Mouse (Mus musculus): Measurements from ENCODE around the gene Ldb3. TPM values are rescaled to one million over a fixed set of nuclear protein-coding genes. Genes with fewer than 3 reads are reported as not detected.

Ldb3 gene
- total RNA-seq, 1 experiment from 2014 or later = 0.73 TPM

DNA sequence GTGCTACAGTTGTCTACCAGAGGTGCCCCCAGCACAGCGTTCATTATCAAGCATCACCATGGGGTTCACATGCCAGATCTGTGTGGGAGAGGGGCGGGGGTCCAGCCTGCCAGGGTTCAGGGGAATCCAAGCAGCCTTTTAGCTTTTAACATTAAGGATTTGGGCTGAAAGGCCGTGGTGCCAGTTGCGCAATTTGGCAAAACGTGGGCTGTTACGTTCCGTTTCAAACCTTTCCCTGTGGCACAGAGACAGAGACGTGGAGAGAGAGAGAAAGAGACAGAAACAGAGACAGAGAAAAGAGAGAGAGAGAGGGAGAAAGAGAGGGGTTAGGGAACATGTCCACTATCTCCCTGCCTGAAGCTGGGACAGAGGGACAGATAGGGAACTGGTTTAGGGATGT is 26.8 kb downstream of the Ldb3 start:
- DNase-seq = no peak

- no peak for DNase-seq
These were observed 29.5 kb downstream of the Ldb3 start for GRCm38 (mm10) chr14:34558947-34559346.

DNA sequence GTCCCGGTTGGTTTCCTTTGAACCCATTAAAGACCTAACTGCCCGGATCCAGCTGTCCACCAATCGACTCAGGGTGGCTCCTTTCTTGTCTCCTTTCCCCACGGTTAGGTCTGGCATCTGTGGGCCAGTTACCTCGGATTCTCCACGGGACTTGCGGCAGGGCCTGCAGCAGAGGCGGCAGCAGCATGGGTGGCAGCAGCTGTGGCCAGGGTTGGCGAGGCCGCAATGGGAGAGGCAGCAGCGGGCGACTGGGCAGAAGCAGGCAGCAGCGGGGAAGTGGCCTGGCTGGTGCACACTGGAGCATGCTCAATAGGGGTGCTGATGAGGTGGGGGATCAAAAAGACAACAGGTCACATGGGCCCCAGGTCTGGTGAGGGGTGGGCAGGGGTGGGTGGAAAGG is 33.3 kb downstream of the Ldb3 start:
- DNase-seq = no peak

DNA sequence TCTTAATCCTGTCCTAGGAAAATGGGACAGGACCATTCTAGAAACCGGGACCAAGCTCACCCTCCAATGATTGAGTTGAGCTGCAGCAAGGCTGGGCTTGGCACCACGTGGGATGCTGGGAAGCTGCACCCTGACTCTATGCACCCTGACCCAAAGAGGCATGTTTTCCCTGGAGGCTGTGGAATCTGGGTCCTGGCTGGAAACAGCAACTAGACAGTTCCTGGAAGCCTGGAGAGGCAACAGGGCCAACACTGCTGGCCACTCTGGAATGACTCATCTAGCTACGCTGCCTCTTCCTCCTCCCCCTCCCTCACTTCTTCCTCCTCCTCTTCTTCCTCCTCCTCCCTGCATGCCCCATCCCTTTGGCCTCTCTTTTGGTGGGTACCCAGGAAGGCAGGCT is 34.4 kb downstream of the Ldb3 start:
- DNase-seq = peak; percentile 28

GRCm38 (mm10) chr14:34553470-34553869 is 35.0 kb downstream of the Ldb3 start:
- DNase-seq = no peak

DNA sequence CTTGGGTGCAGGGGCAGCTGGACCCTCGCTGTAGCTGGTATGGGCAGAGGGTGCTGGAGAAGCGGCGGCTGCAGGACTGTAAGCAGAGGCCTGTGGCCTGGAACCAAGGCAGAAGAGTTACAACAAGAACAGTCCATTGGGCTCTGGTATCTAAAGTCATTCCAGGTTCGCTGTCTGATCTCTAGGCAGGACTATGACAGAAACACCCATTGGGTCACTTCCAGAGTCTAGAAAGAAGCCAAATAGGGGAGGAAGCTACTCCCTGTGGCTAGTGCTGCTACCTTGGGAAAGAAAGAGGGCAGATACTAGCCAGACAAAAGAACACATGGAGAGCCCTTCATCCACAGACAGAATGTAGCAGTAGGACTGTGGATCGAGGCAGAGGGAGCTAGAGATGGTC is 36.3 kb downstream of the Ldb3 start:
- no peak for DNase-seq

GRCm38 (mm10) chr14:34549004-34549671 is 39.3 kb downstream of the Ldb3 start:
- peak; percentile 87 for DNase-seq

DNA sequence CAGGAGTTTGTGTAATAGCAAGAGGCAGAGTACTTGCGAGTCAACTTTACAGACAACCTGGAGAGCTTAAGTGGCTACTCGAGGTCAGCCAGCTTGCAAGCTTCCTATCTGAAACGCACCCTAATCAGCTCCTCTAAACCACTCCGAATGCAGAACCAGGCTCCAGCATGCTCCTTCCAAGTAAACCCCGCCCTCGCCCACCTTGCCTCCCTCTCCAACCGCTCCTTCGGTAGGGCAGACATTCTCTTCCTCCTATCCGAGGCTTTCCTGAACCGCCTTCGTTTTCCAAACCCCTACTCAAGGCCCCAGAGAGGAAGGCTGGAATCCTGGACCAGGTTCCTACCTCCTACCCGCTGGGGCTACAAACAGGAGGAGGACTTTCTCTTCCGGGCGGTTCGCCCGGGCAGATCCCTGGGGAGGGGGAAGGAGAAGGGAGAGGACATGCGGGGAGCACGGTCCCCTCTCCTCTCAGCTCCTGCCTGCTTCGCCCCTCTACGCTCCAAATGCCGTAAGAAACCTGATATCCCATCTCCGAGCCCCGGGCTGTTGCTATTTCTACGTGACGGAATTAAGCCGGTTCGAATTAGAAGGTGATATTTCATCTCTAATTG is 40.0 kb downstream of the Ldb3 start:
- peak; percentile 57 for DNase-seq

- no peak for DNase-seq
These were observed 43.9 kb downstream of the Ldb3 start for GRCm38 (mm10) chr14:34544545-34544944.

DNA sequence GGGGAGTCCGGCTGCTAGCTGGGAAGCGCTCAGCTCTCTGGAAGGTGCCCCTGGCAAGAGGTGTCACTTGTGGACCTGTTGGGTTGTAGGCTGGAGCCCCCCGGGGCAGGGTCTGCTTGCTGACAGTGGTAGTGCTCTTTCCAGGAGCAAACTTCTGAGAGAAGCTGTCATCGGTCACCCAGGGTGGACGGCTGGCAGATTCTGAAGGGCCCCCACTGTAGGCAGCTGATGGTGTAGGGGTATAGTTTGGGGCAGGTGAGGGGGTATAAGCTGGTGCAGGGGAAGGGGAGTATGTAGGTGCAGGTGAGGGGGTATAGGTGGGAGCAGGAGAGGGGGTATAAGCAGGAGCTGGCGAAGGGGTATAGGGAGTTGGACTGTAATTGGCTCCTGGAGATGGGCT is 44.5 kb downstream of the Ldb3 start:
- DNase-seq = no peak

- no peak for DNase-seq
These were observed 44.9 kb downstream of the Ldb3 start for GRCm38 (mm10) chr14:34543596-34543995.

DNA sequence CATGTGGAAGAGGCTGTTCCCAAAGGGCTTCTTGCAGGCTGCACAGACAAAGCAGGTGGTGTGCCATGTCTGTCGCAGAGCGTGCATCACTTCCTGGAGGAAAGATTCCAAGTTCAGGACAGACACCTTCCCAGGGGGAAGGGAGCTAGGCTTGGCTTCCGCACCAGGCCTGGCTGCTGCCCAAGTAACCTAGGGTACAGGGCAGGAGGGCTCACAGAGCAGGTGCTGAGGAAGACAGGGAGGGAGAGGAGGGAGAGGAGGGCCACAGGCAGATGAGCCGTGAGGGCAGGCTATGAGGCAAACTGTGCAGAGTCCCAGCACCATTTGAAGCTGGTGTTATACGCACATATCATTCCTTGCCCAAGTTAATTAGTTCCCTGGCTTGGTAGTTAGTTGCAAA is 46.6 kb downstream of the Ldb3 start:
- DNase-seq = no peak

DNA sequence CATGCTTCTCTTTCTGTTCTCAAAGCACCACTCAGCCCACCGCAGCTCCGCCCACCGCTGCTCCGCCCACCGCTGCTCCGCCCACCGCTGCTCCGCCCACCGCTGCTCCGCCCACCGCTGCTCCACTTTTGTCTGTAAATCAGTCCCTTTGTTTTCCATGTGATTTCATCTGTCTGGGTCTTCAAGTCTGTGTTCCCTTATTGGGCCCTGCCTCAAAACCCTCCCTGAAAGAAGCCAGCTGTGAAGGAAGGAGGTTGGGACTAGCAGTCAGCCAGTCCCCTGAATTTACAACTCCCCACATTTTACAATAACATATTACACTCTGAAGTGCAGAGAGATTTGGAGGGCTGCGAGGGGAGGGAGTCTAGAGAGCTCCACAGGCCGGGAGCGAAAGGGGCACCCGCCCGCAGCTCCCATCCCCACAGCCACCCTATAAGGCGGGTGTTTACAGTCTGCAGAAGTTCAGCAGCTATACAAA is 47.8 kb downstream of the Ldb3 start:
- no peak for DNase-seq

DNA sequence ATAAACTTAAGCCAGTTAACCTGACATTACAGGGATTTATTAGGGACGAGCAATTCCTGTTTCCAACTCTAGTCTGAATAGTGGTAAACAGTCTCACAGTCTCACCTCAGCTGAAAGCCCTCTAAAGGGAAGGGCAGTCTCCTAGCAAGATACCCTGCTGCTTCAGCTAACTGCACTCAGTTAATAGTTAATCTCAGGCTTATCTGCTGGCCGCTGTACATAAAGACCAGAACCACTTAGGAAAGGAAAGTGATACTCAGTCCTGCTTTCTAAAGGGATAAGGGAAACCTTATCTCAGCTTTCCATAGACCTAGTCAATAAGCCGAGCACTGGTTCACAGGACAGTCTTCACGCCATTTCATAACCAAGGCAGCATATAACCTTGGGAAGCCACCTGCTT is 52.6 kb downstream of the Ldb3 start:
- DNase-seq = no peak

DNA sequence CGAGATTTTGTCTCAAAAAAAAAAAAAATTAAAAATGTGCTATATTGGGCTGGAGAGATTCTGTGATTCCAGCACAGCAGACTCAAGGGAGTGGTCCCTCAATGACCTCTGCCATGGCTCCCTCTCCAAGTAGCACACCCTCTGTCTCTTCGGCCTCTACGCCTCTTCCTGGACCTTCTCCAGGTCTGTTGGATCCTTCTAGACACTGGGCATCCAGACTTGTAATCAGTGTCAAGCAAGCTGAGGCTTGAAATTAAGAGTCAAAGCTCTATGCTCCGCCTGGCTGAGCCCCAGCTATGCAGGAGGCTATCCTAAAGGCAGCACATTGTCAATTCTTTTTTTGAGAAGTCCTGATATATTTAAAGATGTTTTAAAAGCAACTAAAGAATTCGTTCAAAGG is 54.9 kb downstream of the Ldb3 start:
- DNase-seq = no peak

DNA sequence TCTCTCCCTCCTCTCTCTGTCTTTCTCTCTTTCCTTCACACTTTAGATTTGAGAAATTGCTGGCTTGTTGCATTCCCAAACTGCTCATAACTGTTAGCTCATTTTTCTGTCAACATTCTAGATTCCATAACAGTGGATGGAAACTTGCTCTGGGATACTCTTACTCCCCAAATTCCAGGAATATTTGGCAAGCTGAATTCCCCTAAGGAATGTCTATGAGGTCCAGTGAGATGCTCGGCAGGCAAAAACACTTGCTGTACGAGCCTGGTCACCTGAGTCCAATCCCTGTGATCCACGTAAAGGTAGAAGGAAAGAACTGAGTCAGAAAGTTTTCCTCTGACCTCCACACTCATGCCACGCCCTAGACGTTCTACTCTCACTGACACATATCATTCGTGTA is 55.9 kb downstream of the Ldb3 start:
- no peak for DNase-seq

- DNase-seq = no peak
These were observed 59.7 kb downstream of the Ldb3 start for GRCm38 (mm10) chr14:34528804-34529203.

GRCm38 (mm10) chr14:34522701-34523100 is 65.8 kb downstream of the Ldb3 start, which contains the start of gene 9230112D13Rik:
9230112D13Rik (minus strand) TSS chr14:34522801.
- DNase-seq = no peak

GRCm38 (mm10) chr14:34517959-34518544 is 70.4 kb downstream of the Ldb3 start:
- no peak for DNase-seq

- DNase-seq = no peak
These were observed 71.4 kb downstream of the Ldb3 start for GRCm38 (mm10) chr14:34516960-34517577.

- no peak for DNase-seq
These were observed 72.6 kb downstream of the Ldb3 start for GRCm38 (mm10) chr14:34515860-34516259.

DNA sequence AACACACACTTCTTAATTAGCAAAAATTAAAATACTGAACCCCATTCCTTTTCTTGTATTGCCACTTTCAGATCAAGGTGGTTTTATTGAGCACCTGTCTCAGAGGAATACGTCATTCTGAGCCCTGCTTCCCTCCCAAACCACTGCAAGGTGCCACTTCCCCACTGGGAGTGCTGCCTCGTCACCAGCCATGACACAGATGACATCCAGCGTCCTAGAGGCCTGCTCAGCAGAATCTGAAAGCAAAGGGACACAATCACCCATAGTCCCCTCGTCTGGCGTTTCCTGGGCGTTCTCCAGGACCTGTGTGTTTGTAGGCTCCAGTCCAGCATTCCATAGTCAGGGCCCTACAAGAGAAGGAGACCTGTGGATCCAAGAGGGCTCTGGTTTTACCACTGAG is 74.4 kb downstream of the Ldb3 start:
- DNase-seq = peak; percentile 6

- DNase-seq = no peak
These were observed 75.9 kb downstream of the Ldb3 start for GRCm38 (mm10) chr14:34512602-34513001.

Data from adrenal gland, postnatal 25 days (tissue).